Mouse (Mus musculus): ENCODE measurements around the gene Armc3. TPM values are rescaled to one million over a fixed set of nuclear protein-coding genes. Genes with fewer than 3 reads are reported as not detected.

Armc3 gene
- total and polyA plus RNA-seq, 3 experiments: 0.07 to 0.31 TPM; not detected in 1

GRCm38 (mm10) chr2:19316056-19316455, 117.0 kb downstream of the Armc3 start:
- Histone ChIP-seq H3K36me3 (ENCODE audit: control insufficient read depth in 1 of 2, insufficient read depth in 2 of 2, low read length in 2 of 2) (peaks cover 0 to 11% of the 10 kb centered on the region in 2 experiments; a peak in 2 of 4 replicates), H3K79me2 (ENCODE audit: control insufficient read depth, insufficient read depth, low read length, poor library complexity) (no peaks in the 10 kb centered on the region; the same call in 1 of the 2 replicates), H3K4me3 (ENCODE audit: control insufficient read depth in 1 of 2, insufficient read depth in 1 of 2, low read depth in 2 of 2, low read length in 2 of 2) (peak overlapping the region; percentile 51 to 78), H3K9ac (ENCODE audit: control insufficient read depth, low read depth, low read length, poor library complexity, severe bottlenecking) (peak overlapping the region; percentile 69), H3K27me3 (ENCODE audit: control insufficient read depth in 1 of 2, insufficient read depth in 2 of 2, low read length in 2 of 2) (no peaks in the 10 kb centered on the region), H3K27ac (ENCODE audit: control insufficient read depth, low read depth, low read length) (peak overlapping the region; percentile 78), H3K9me3 (replicated peaks; ENCODE audit: insufficient read depth, low read length) (no peaks in the 10 kb centered on the region), H3K4me1 (ENCODE audit: control insufficient read depth in 1 of 2, insufficient read depth in 2 of 2, low read length in 2 of 2) (peaks cover 3 to 11% of the 10 kb centered on the region in 2 experiments; a peak in 3 of 4 replicates)
- peak; percentile 74 for DNase-seq (ENCODE audit: low read depth, low spot score)
- TF ChIP-seq USF2 (IDR thresholded peaks at IDR 0.05; ENCODE audit: borderline replicate concordance in 1 of 2, insufficient read depth in 1 of 2, low read depth in 1 of 2, low read length in 2 of 2) (no peak), HCFC1 (IDR thresholded peaks at IDR 0.05; ENCODE audit: low read depth, low read length) (0 out of 2 replicates have a peak, but pooled peaks have one; percentile 21), NELFE (IDR thresholded peaks at IDR 0.05; ENCODE audit: low read depth, low read length) (peak; percentile 38; the same call in 1 of the 2 replicates), MAZ (IDR thresholded peaks at IDR 0.05; ENCODE audit: low read depth, low read length) (no peak), BHLHE40 (IDR thresholded peaks at IDR 0.05; ENCODE audit: borderline replicate concordance, low read depth, low read length) (0 out of 2 replicates have a peak, but pooled peaks have one; percentile 17), POLR2AphosphoS5 (IDR thresholded peaks at IDR 0.05; ENCODE audit: borderline replicate concordance, low read depth, low read length) (no peak), UBTF (IDR thresholded peaks at IDR 0.05; ENCODE audit: borderline replicate concordance, insufficient read depth, low read depth, low read length) (no peak), EP300 (IDR thresholded peaks at IDR 0.05; ENCODE audit: low read depth in 1 of 2, low read length in 2 of 2) (peak in 1 of 2 experiments; percentile 39; a peak in 1 of 4 replicates), ZNF384 (IDR thresholded peaks at IDR 0.05; ENCODE audit: low read depth, low read length) (peak; percentile 48), GATA1 (IDR thresholded peaks at IDR 0.05; ENCODE audit: low read depth, low read length) (no peak), ETS1 (IDR thresholded peaks at IDR 0.05; ENCODE audit: low read depth, low read length) (peak; percentile 49; the same call in 1 of the 2 replicates), ELF1 (IDR thresholded peaks at IDR 0.05; ENCODE audit: low read depth, low read length) (0 out of 2 replicates have a peak, but pooled peaks have one; percentile 6), MEF2A (IDR thresholded peaks at IDR 0.05; ENCODE audit: extremely low read depth, insufficient replicate concordance, low read depth, low read length, poor library complexity, severe bottlenecking) (no peak), SMC3 (IDR thresholded peaks at IDR 0.05; ENCODE audit: low read depth, low read length) (no peak), JUND (IDR thresholded peaks at IDR 0.05; ENCODE audit: low read depth, low read length) (no peak), POLR2A (IDR thresholded peaks at IDR 0.05; ENCODE audit: control insufficient read depth in 1 of 2, insufficient read depth in 1 of 2, low read depth in 1 of 2, low read length in 2 of 2, poor library complexity in 1 of 2) (peak in 1 of 2 experiments; percentile 60; a peak in 2 of 4 replicates), CHD1 (IDR thresholded peaks at IDR 0.05; ENCODE audit: low read depth, low read length) (no peak), MYB (IDR thresholded peaks at IDR 0.05; ENCODE audit: low read depth, low read length) (0 out of 2 replicates have a peak, but pooled peaks have one; percentile 27), CHD2 (IDR thresholded peaks at IDR 0.05; ENCODE audit: low read length) (peak; percentile 38; the same call in 1 of the 2 replicates)

Data from MEL (cell line).